Mouse (Mus musculus) kidney, postnatal 0 days (tissue): ENCODE measurements at regions not wholly inside any gene's neighbourhood (a gene's known extent, or its start where the extent isn't known, plus 50 kb on each side); places are given as distances from the start of the nearest gene placed in this dataset.

Source experiments
- ATAC-seq: fragments of 200-750 bp; cut with Nextera tagmentation; replicated peaks from 2 replicates; pipeline ENCODE4 v1.8.0; 2017; ENCODE audit warnings: low read depth, moderate number of reproducible peaks, moderate TSS enrichment, moderate library complexity; ENCODE audit not compliant: low FRiP score
- DNase-seq: peaks from one replicate; pipeline ENCODE4 v3.0.0-alpha.2; 2016; ENCODE audit warnings: low spot score
- H3K27ac ChIP-seq: fragments of 300-500 bp; sonication (generic); 2 replicates; pipeline ENCODE4 v1.5.1; 2014; ENCODE audit warnings: mild to moderate bottlenecking
- H3K27me3 ChIP-seq: fragments of 300-500 bp; sonication (generic); 2 replicates; pipeline ENCODE4 v1.6.1; 2014; ENCODE audit warnings: low read length, mixed read lengths; ENCODE audit not compliant: insufficient read depth
- H3K36me3 ChIP-seq: fragments of 300-500 bp; sonication (generic); 2 replicates; pipeline ENCODE4 v1.6.1; 2014; ENCODE audit warnings: low read length, mixed read lengths; ENCODE audit not compliant: insufficient read depth
- H3K4me1 ChIP-seq: fragments of 300-500 bp; sonication (generic); replicated peaks from 2 replicates; pipeline ENCODE4 v1.6.1; 2014; ENCODE audit warnings: antibody characterized with exemption, low read length, mixed read lengths; ENCODE audit not compliant: insufficient read depth
- H3K4me2 ChIP-seq: fragments of 300-500 bp; sonication (generic); 2 replicates; pipeline ENCODE4 v1.6.1; 2014; ENCODE audit warnings: mild to moderate bottlenecking, low read length, moderate library complexity, mixed read lengths
- H3K4me3 ChIP-seq: fragments of 300-500 bp; sonication (generic); replicated peaks from 2 replicates; pipeline ENCODE4 v1.5.1; 2014; ENCODE audit warnings: low read depth, low read length
- H3K9ac ChIP-seq: fragments of 300-500 bp; sonication (generic); 2 replicates; pipeline ENCODE4 v1.6.1; 2014; ENCODE audit warnings: low read depth, low read length
- H3K9me3 ChIP-seq: fragments of 300-500 bp; sonication (generic); replicated peaks from 2 replicates; pipeline ENCODE4 v1.6.1; 2016; ENCODE audit warnings: low read length, inconsistent platforms, mixed read lengths
- CTCF ChIP-seq: IDR thresholded peaks from 2 replicates; pipeline ENCODE4 v1.5.1; 2016; ENCODE audit warnings: antibody characterized with exemption, low read depth, mild to moderate bottlenecking, moderate library complexity
- WGBS: fragments of 180-500 bp; shearing (Covaris S2); extraction: QIAGEN DNeasy Blood & Tissue Kit; methylation state at CpG from one replicate; pipeline ENCODE4 v1.1.7; 2014; 5-methylcytosine and 5-hydroxymethylcytosine counted together

GRCm38 (mm10) chr3:66465371-66465770 is 168.7 kb upstream of the Veph1 start:
- DNase-seq (no peak), ATAC-seq (no peak)
- H3K9ac ChIP-seq: no peak overlapping the region
- H3K27me3 ChIP-seq: no peaks in the 10 kb centered on the region
- H3K4me1 ChIP-seq: no peaks in the 10 kb centered on the region
- H3K27ac ChIP-seq: no peak overlapping the region
- no peaks in the 10 kb centered on the region for H3K9me3 ChIP-seq
- no peaks in the 10 kb centered on the region for H3K36me3 ChIP-seq
- H3K4me3 ChIP-seq: no peak overlapping the region
- 71% methylated on average over 1 of the region's 1 CpGs for WGBS
- no peak overlapping the region for H3K4me2 ChIP-seq
- no peak for TF ChIP-seq CTCF

GRCm38 (mm10) chr3:66462341-66462740 is 165.7 kb upstream of the Veph1 start:
- H3K9ac ChIP-seq: no peak overlapping the region
- no peak for ATAC-seq
- H3K4me2 ChIP-seq: no peak overlapping the region
- H3K4me3 ChIP-seq: no peak overlapping the region
- H3K36me3 ChIP-seq: no peaks in the 10 kb centered on the region
- 96% methylated on average over 1 of the region's 1 CpGs for WGBS
- no peaks in the 10 kb centered on the region for H3K4me1 ChIP-seq
- DNase-seq: no peak
- H3K27ac ChIP-seq: no peak overlapping the region
- no peaks in the 10 kb centered on the region for H3K9me3 ChIP-seq
- H3K27me3 ChIP-seq: no peaks in the 10 kb centered on the region
- TF ChIP-seq CTCF: no peak

- 80% methylated on average over 10 of the region's 10 CpGs for WGBS
- no peak for DNase-seq
- no peak overlapping the region for H3K9ac ChIP-seq
- no peaks in the 10 kb centered on the region for H3K4me1 ChIP-seq
- TF ChIP-seq CTCF: no peak
- H3K4me3 ChIP-seq: no peak overlapping the region
- H3K27ac ChIP-seq: no peak overlapping the region
- H3K36me3 ChIP-seq: no peaks in the 10 kb centered on the region
- no peak overlapping the region for H3K4me2 ChIP-seq
- no peaks in the 10 kb centered on the region for H3K9me3 ChIP-seq
- no peak for ATAC-seq
- no peaks in the 10 kb centered on the region for H3K27me3 ChIP-seq
These were observed 149.9 kb upstream of the Veph1 start for GRCm38 (mm10) chr3:66446274-66447159.

GRCm38 (mm10) chr3:66433216-66433615 is 136.6 kb upstream of the Veph1 start:
- no peak overlapping the region for H3K9ac ChIP-seq
- no peak for ATAC-seq
- H3K4me3 ChIP-seq: no peak overlapping the region
- H3K36me3 ChIP-seq: no peaks in the 10 kb centered on the region
- H3K9me3 ChIP-seq: no peaks in the 10 kb centered on the region
- H3K27me3 ChIP-seq: no peaks in the 10 kb centered on the region
- TF ChIP-seq CTCF: no peak
- H3K4me2 ChIP-seq: no peak overlapping the region
- no peak overlapping the region for H3K27ac ChIP-seq
- DNase-seq: no peak
- H3K4me1 ChIP-seq: no peaks in the 10 kb centered on the region

- no peaks in the 10 kb centered on the region for H3K36me3 ChIP-seq
- no peak for TF ChIP-seq CTCF
- ATAC-seq: no peak
- H3K4me2 ChIP-seq: no peak overlapping the region
- H3K4me1 ChIP-seq: no peaks in the 10 kb centered on the region
- no peak overlapping the region for H3K4me3 ChIP-seq
- H3K9ac ChIP-seq: no peak overlapping the region
- no peaks in the 10 kb centered on the region for H3K9me3 ChIP-seq
- no peaks in the 10 kb centered on the region for H3K27me3 ChIP-seq
- WGBS: 78% methylated on average over 3 of the region's 3 CpGs
- H3K27ac ChIP-seq: no peak overlapping the region
- no peak for DNase-seq
These were observed 133.6 kb upstream of the Veph1 start for GRCm38 (mm10) chr3:66430187-66430586.

- Histone ChIP-seq H3K27ac (no peak overlapping the region), H3K9ac (no peak overlapping the region), H3K9me3 (no peaks in the 10 kb centered on the region), H3K36me3 (no peaks in the 10 kb centered on the region), H3K4me1 (no peaks in the 10 kb centered on the region), H3K27me3 (no peaks in the 10 kb centered on the region), H3K4me3 (no peak overlapping the region), H3K4me2 (no peak overlapping the region)
- no peak for ATAC-seq
- WGBS: 30% methylated on average over 6 of the region's 6 CpGs
- no peak for TF ChIP-seq CTCF
- no peak for DNase-seq
These were observed 125.9 kb upstream of the Veph1 start for GRCm38 (mm10) chr3:66422445-66423037.
